Mouse (Mus musculus): Measurements from ENCODE around the gene Btf3.
A peak's percentile ranks its signal among the peaks of the same experiment; 100 is the strongest.

Btf3 gene

DNA sequence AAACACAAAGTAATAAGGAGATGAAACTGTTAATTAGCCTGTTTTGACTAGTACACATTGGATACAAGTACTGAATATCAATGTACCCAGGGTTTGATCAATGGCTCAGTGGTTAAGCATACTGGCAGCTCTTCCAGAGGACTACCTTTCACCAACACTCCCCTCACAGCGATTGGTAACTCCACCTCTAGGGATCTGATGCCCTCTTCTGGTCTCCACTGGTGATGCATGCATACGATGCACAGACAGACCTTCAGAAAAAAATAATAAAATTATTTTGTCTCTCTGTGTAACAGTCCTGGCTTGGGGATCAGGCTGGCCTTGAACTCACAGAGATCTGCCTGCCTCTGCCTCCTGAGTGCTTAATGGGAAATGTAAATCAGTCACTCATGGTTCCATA is 15.3 kb upstream of the Btf3 start:
- DNase-seq, result peak; percentile 31

DNA sequence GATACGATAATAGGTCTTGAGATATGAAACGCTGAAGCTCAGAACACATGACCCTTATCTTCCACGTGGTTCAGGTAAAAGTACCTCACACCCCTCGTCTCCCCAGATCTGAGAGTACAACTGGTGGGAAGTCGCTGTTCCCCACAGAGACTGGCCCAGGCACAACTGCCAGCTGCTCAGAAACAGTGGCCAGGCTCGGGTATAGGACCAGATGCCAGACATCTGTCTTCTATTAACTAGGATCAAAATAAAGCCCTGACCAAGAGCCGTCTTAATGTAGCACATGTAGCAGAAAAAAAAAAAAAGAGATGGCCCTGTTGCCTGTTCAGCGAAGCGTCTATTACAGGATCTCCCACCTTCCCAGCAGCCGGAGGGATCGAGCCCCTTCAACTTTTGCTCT is 8.2 kb upstream of the Btf3 start:
- DNase-seq, result no peak

DNA sequence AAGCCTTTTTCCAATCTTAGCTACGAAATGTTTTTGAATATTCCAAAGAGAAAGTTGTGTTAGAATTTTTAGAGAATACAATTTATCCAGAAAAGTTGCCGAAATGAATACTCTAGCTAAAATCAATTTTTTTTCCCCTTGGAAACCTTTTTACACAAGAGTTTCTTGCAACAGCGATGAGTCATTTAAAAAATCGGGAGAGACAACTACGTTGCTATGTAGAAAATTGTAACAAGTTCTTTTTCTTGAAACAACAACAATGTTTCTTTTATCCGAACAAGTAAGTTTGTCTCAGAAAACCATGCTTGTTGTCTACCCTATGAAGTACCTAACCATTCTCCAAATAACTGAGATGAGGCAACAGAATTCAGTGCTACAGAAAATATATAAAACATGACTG is 1.1 kb upstream of the Btf3 start:
- DNase-seq, result no peak

GRCm38 (mm10) chr13:98317246-98317677 is 456 bp upstream of the Btf3 start:
- no peak for DNase-seq

- no peak for DNase-seq
Measured at GRCm38 (mm10) chr13:98316140-98316479, 696 bp downstream of the Btf3 start.

- no peak for DNase-seq
Measured at GRCm38 (mm10) chr13:98315124-98315523, 1.7 kb downstream of the Btf3 start.

- no peak for DNase-seq
Measured at GRCm38 (mm10) chr13:98313631-98314030, 3.2 kb downstream of the Btf3 start.

DNA sequence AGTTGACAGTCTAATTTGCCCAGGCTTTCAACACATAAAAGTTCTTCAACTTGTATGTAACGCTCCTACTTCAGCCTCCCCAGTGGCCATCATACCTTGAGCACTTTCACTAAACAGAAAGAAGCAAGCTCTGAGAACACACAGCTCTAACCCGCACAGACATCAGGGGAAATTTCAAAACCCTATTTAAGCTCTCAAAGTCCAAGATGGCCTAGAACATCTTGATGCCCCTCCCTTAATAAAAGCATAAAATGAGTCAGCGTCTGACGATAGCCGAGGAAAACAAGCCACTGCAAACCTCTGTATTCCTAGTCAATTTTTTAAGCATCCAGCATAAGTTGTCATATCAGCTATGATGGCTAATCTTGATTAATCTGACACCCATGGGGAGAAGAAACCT is 5.2 kb downstream of the Btf3 start:
- no peak for DNase-seq

- DNase-seq, result no peak
Measured at GRCm38 (mm10) chr13:98308724-98309123, 8.1 kb downstream of the Btf3 start.

- no peak for DNase-seq
Measured at GRCm38 (mm10) chr13:98308004-98308403, 8.8 kb downstream of the Btf3 start.

- DNase-seq, result no peak
Measured at GRCm38 (mm10) chr13:98306852-98307475, 9.8 kb downstream of the Btf3 start.

DNA sequence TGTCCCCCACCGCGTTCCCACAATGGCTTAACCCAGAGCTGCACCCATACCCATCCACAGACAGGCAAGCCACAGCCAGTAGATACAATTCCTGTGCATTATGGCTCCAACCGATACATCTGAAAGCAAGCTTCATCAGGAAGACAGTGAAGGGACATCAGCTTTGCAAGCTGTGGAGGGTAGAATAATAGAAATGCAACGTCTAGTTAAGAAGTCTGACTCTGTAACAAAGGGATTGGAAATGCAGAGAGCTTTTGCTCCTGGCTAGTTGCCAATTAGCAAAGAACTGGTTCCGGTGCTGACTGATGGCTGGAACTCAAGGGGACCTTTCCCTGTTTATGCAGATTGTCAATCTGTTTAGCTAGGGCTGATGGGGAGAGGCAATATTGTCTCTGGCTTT is 10.4 kb downstream of the Btf3 start:
- DNase-seq, result peak; percentile 9

DNA sequence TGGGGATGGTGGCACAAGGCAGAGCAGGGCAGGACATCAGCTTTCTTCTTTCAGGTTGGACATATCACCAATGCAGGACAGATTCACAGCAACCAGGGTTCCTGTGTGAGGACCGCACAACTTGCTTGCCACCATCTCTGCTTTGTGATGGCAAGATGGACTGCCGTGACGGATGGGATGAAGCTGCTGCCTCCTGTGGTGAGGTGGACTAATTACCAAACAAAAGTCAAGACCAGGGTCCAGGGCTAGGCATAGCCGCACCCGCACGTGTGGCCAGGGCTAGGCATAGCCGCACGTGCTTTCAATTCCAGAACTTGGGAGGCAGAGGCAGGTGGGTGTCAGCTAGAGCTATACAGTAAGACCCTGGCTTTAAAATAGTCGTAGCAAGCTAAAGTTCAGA is 11.5 kb downstream of the Btf3 start:
- DNase-seq, result peak; percentile 11

- peak; percentile 95 for DNase-seq
Measured at GRCm38 (mm10) chr13:98298833-98299758, 17.7 kb downstream of the Btf3 start.

DNA sequence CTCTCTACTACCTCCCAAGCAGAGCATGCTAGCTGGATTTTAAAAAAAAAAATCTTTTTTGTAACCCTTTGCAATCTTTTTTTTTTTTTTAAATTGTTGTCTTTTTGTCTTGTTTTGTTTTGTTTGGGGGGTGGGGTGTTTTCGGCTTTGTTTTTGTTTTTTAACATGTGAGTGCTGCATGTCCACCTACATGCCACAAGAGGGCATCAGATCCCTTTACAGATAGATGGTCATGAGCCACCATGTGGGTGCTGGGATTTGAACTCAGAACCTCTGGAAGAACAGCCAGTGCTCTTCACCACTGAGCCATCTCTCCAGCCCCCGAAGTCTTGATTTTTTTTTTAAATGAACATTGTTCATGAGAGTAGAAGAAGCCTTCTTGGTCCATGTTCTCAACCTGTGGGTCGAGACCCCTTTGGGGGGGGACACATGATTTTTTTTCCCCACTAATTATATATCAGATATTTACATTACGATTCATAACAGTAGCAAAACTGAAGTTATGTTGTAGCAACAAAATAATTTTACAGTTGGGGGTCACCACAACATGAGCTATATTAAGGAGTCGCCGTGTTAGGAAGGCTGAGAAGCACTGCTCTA is 18.8 kb downstream of the Btf3 start:
- DNase-seq, result peak; percentile 15

DNA sequence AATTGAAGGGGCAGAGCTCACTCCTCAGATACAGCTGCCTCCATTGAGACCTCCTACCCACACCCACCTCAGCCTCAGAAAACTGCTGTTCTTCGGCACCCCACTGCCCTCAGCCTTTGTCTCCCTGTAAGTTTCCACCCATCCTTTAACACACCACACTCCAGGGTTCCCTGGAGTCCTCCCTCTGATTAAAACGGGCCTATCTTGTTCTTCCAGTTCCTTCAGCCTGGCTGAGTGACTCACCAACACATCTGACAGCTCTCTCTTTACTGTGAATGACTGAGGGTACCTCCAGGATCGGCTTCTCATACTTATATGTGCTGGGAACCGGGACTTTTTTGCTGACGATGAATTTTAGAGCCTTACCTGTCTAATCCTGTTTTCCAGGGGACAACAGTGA is 20.7 kb downstream of the Btf3 start:
- DNase-seq, result no peak

DNA sequence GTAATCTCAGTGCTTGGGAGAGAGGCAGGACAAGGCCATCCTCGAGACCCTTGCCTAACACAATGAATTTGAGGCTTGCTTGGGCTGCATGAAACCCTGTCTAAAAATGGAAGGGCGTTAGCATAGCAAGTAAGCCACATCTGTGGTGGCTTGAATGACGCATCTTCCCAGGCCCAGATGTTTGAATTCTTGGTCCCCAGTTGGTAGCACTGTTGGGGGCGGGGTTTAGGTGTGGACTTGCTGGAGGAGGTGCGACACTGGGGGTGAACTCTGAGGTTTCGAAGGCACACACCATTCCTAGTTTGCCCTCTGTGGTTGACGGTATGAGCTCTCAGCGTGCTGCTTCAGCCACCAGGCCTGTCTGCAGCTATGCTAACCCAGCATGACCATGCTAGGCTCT is 25.1 kb downstream of the Btf3 start:
- no peak for DNase-seq

DNA sequence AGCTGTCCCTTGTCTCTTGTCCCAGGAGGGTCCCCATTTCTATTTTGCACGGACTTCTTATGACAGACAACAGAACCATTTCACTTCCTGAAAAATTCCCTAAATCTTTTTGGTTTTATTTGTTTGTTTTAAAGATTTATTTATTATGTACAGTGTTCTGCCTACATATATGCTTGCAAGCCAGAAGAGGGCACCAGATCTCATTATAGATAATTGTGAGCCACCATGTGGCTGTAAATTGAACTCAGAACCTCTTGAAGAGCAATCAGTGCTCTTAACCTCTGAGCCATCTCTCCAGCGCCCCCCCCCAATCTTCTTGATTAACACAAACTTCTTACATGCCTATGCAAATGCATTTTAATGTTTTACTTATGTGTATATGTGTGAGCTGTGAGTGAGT is 26.1 kb downstream of the Btf3 start:
- no peak for DNase-seq

DNA sequence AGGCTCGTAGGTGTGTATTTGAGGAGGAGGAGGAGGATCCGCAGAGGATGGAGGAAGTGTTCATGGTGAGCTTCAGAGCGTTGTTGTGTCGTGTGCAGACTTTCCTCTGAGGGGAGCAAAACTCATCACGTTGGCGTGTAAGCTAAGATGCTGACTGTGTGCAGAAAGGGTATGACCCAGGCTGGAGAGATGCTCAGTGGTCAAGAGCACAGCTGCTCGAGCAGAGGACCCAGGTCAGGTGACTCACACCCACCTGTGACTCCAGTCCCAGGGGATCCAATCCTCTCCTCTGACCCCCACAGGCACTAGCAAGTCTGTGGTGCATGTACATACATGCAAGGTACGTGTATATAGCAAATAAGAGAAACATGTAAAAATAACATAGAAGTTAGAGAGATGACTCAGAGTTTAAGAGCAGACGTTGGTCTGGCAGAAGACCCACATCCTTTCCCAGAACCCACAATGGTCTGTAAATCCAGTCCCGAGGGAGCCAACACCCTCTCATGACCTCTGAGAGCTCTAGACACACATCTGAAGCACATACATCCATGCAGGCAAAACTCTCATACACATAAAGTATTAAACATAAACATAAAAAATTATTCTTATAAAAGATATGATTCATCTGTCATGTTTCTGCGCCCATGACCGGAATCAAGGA is 35.7 kb downstream of the Btf3 start:
- DNase-seq, result no peak

- no peak for DNase-seq
Measured at GRCm38 (mm10) chr13:98279686-98280085, 37.1 kb downstream of the Btf3 start, which contains the start of gene Gm21976. TSS of gene Gm21976 (plus strand) at chr13:98279887.

DNA sequence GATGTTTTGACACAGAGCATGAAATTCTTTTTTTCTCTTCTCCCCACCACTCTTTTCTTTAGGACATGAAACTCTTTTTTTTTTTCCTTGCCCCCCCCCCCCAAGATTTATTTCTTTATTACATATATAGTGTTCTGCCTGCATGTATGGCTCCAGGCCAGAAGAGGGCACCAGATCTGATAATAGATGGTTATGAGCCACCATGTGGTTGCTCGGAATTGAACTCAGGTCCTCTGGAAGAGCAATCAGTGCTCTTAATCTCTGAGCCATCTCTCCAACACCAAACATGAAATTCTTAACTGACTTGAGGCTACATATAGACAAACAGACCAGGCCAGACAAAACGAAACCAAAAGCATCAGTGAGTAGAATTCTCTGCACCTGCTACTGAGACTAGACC is 39.3 kb downstream of the Btf3 start:
- DNase-seq, result no peak

DNA sequence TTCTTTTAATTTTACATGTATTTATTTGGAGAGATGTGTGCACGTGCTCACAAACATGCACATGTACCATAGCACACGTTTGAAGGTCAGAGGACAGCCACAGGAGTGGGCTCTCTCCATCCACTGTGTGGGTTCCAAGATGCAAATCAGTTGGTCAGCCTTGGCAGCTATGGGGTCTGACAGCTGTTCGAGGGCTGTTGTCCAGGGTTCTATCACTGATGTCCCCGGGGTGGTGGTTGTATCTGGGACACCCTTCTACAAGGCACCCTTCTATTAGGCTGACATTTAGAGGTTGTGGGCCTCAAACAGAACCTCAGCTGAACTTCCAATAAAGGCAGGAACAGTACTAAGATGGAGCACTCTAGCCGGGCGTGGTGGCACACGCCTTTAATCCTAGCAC is 40.6 kb downstream of the Btf3 start:
- no peak for DNase-seq

- DNase-seq, result no peak
Measured at GRCm38 (mm10) chr13:98275646-98276045, 41.2 kb downstream of the Btf3 start.

- DNase-seq, result no peak
Measured at GRCm38 (mm10) chr13:98274023-98274422, 42.8 kb downstream of the Btf3 start.
